Mouse (Mus musculus) lung, adult 2 months (tissue): ENCODE results near the gene Hdlbp.
A peak's percentile ranks its signal among the peaks of the same experiment; 100 is the strongest.

Source experiments
- CTCF ChIP-seq: fragments of 200-500 bp; IDR thresholded peaks from 2 replicates; pipeline ENCODE4 v1.5.1; 2011; ENCODE audit warnings: mild to moderate bottlenecking, low read length, control low read depth; ENCODE audit not compliant: insufficient read depth
- POLR2A ChIP-seq: fragments of 200-500 bp; IDR thresholded peaks from 2 replicates; pipeline ENCODE4 v1.6.1; 2011; ENCODE audit warnings: low read depth, mild to moderate bottlenecking, control low read depth, low read length, borderline replicate concordance; ENCODE audit errors: extremely low read depth

DNA sequence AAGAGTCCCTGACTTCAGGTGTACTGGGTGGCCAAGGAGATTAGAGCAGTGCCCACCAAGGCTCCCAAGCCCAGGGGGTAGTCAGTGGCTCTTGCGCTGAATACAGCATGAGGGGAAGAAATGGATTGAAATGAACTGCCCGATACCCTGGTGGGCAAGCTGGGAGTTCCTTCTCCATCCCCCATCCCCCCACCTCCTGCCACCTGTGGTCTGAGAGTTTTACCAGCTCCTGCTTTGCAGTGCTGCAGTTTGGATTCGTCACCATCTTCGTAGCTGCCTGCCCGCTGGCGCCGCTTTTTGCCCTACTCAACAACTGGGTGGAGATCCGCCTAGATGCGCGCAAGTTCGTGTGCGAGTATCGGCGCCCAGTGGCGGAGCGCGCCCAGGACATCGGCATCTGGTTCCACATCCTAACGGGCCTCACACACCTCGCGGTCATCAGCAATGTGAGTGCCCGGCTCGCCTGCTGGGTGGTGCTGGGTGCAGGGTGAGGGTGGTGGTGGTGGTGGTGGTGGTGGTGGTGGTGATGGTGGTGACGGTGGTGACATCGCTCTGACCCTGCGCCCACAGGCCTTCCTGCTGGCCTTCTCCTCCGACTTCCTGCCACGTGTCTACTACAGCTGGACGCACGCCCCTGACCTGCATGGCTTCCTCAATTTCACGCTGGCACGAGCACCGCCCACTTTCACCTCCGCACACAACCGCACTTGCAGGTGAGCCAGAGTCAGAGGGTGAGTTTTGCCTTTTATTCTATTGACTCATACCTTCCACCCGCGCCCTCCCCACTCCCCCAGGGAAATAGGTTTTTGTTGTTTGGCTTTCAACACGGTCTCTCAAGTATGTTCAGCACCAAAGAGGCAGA is 77.2 kb downstream of the Hdlbp start:
- peak; percentile 13; the same call in 1 of the 2 replicates for TF ChIP-seq POLR2A
- no peak for TF ChIP-seq CTCF
